Mouse (Mus musculus): ENCODE data around the gene Stim1. TPM values are rescaled to one million over a fixed set of nuclear protein-coding genes. Genes with fewer than 3 reads are reported as not detected.

The Stim1 gene
- total RNA-seq (2012; rRNA removed) = 8.9 and 10.2 TPM in 2 replicates
- 21.0 and 26.6 TPM in 2 replicates for total RNA-seq (2014; rRNA removed)
- polyA plus RNA-seq (2012; ENCODE audit: insufficient read length, low read depth) = 23.9 and 24.1 TPM in 2 replicates

GRCm38 (mm10) chr7:102267601-102268394, at the start of gene Stim1:
TSS of gene Stim1 (plus strand) at chr7:102267806.
- Histone ChIP-seq H3K4me1 (ENCODE audit: control insufficient read depth in 1 of 2, insufficient read depth in 2 of 2) (peaks cover 0 to 20% of the 10 kb centered on the region in 2 experiments; a peak in 2 of 4 replicates), H3K27ac (ENCODE audit: insufficient read depth, low read depth) (peak within 1 kb of the TSS; percentile 77), H3K9ac (ENCODE audit: insufficient read depth, low read depth) (peak within 1 kb of the TSS; percentile 55), H3K4me3 (replicated peaks in 1 of 3; ENCODE audit: low read depth in 2 of 3, low read length in 2 of 3, poor library complexity in 1 of 3) (peak within 1 kb of the TSS; percentile 71 to 83 (median 78)), H3K4me2 (ENCODE audit: insufficient read depth, low read depth, poor library complexity, severe bottlenecking) (peak within 1 kb of the TSS; percentile 77), H3K79me2 (replicated peaks; ENCODE audit: control insufficient read depth, extremely low read depth, insufficient read depth, poor library complexity, severe bottlenecking) (no peaks in the 10 kb centered on the region), H3K36me3 (replicated peaks in 1 of 2; ENCODE audit: control insufficient read depth in 1 of 2, insufficient read depth in 1 of 2, low read length in 1 of 2) (peaks cover 0 to 5% of the 10 kb centered on the region in 2 experiments), H3K9me3 (replicated peaks; ENCODE audit: low read length) (no peaks in the 10 kb centered on the region), H3K27me3 (replicated peaks) (peaks cover 6% of the 10 kb centered on the region)
- DNase-seq (ENCODE audit: extremely low read depth) = peak; percentile 48
- TF ChIP-seq MAZ (IDR thresholded peaks at IDR 0.05; ENCODE audit: low read depth, low read length) = peak; percentile 22; the same call in 1 of the 2 replicates
- no peak for TF ChIP-seq PAX5 (IDR thresholded peaks at IDR 0.05; ENCODE audit: low read length)
- no peak for TF ChIP-seq HCFC1 (IDR thresholded peaks at IDR 0.05; ENCODE audit: low read depth, low read length)
- no peak for TF ChIP-seq JUND (conservative IDR thresholded peaks at IDR 0.05; ENCODE audit: low read depth, low read length)
- TF ChIP-seq ETS1 (conservative IDR thresholded peaks at IDR 0.05; ENCODE audit: low read depth, low read length) = no peak
- no peak for TF ChIP-seq EP300 (IDR thresholded peaks at IDR 0.05; ENCODE audit: low read length)
- TF ChIP-seq MAFK (IDR thresholded peaks at IDR 0.05; ENCODE audit: insufficient replicate concordance, low read length) = no peak
- TF ChIP-seq ZKSCAN1 (IDR thresholded peaks at IDR 0.05; ENCODE audit: borderline replicate concordance, low read depth, low read length) = no peak
- no peak for TF ChIP-seq POLR2AphosphoS2 (IDR thresholded peaks at IDR 0.05; ENCODE audit: low read depth, low read length)
- TF ChIP-seq RCOR1 (conservative IDR thresholded peaks at IDR 0.05; ENCODE audit: low read depth, low read length) = no peak
- no peak for TF ChIP-seq SMC3 (IDR thresholded peaks at IDR 0.05; ENCODE audit: low read depth, low read length)
- peak; percentile 42; the same call in 1 of the 2 replicates for TF ChIP-seq SIN3A (IDR thresholded peaks at IDR 0.05; ENCODE audit: low read length)
- no peak for TF ChIP-seq MEF2A (IDR thresholded peaks at IDR 0.05; ENCODE audit: borderline replicate concordance, low read depth, low read length)
- no peak for TF ChIP-seq JUN (IDR thresholded peaks at IDR 0.05; ENCODE audit: insufficient read depth, low read depth, low read length)
- TF ChIP-seq ZMIZ1 (IDR thresholded peaks at IDR 0.05; ENCODE audit: low read depth, low read length) = no peak
- no peak for TF ChIP-seq CHD2 (IDR thresholded peaks at IDR 0.05; ENCODE audit: low read length)
- no peak for TF ChIP-seq KAT2A (IDR thresholded peaks at IDR 0.05; ENCODE audit: insufficient replicate concordance, low read length)
- TF ChIP-seq MXI1 (IDR thresholded peaks at IDR 0.05; ENCODE audit: low read depth, low read length) = no peak; the same call in 1 of the 2 replicates
- TF ChIP-seq BHLHE40 (IDR thresholded peaks at IDR 0.05; ENCODE audit: low read depth, low read length) = peak; percentile 50
- TF ChIP-seq USF2 (conservative IDR thresholded peaks at IDR 0.05; ENCODE audit: low read depth, low read length) = no peak
- TF ChIP-seq CHD1 (IDR thresholded peaks at IDR 0.05; ENCODE audit: low read depth, low read length) = no peak; the same call in 1 of the 2 replicates
- no peak for TF ChIP-seq UBTF (IDR thresholded peaks at IDR 0.05; ENCODE audit: low read depth, low read length)
- TF ChIP-seq USF1 (IDR thresholded peaks at IDR 0.05; ENCODE audit: low read depth, low read length) = no peak
- TF ChIP-seq POLR2A (IDR thresholded peaks at IDR 0.05; ENCODE audit: low read depth, low read length) = peak; percentile 21; the same call in 1 of the 2 replicates
- TF ChIP-seq TBP (conservative IDR thresholded peaks at IDR 0.05; ENCODE audit: low read depth, low read length) = no peak
- no peak for TF ChIP-seq ZNF384 (IDR thresholded peaks at IDR 0.05; ENCODE audit: low read depth, low read length)
- dilution Hi-C loops (cut with MboI; ENCODE audit: extremely low pct_ligation_motif_present, extremely low pct_unique_long_range_greater_than_20kb, low sequenced_read_pairs) (no loop called here), in situ Hi-C loops (cut with MboI; ENCODE audit: low pct_ligation_motif_present, low pct_unique_long_range_greater_than_20kb, low sequenced_read_pairs) (loop anchor here (5.0 to 25.0 kb wide), 2 partner anchors 155 to 605 kb away; partner anchors contain the start of gene Clpb)

All from CH12.LX (cell line).